Mouse (Mus musculus) liver, postnatal 0 days (tissue): ENCODE data around the gene Mars.

Source experiments
- CTCF ChIP-seq: sonication (generic); IDR thresholded peaks from 2 replicates; pipeline ENCODE4 v1.5.1; 2016; ENCODE audit warnings: antibody characterized with exemption, low read depth
- EP300 ChIP-seq: IDR thresholded peaks from 2 replicates; pipeline ENCODE4 v1.6.1; 2016; ENCODE audit warnings: antibody characterized with exemption, low read depth, mild to moderate bottlenecking

DNA sequence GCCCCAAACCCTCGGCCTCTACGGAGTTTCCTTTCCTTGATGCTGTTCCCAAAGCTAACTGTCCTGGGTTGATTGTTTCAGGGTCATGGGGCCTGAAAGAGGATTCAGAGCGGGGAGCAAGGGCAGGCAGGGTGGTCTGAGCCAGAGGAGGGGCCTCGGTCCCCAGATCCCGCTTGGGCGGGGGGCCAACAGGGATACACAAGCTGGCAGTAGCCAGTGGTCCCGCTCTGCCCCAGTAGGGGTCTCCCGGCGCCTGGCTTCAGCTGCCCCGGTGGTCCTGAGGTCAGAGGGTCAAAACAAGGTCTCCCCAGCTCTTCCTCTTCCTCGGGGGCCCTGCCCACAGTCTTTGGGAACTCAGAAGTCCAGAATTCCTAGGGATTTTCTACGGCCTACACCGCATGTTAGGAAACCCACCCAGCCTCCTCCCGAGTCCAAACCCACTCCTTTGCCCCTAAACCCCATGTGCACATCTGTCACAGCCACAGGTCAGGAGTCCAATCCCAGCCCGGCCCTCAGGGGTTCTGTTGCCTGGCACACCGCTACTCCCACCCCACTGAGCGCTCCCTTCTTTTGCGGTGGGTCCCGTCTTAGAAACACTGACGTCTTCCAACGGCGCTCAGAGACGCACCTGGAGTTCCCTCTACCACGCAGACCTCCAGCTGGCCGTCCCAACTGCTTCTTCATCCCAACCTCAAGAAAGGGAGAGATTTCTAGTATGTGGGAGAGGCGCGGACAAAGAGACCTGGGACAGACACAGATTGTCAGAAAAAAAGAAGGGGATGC, 29.2 kb upstream of the Mars start:
- TF ChIP-seq CTCF (no peak), EP300 (no peak)
